In the genomic region with DNA sequence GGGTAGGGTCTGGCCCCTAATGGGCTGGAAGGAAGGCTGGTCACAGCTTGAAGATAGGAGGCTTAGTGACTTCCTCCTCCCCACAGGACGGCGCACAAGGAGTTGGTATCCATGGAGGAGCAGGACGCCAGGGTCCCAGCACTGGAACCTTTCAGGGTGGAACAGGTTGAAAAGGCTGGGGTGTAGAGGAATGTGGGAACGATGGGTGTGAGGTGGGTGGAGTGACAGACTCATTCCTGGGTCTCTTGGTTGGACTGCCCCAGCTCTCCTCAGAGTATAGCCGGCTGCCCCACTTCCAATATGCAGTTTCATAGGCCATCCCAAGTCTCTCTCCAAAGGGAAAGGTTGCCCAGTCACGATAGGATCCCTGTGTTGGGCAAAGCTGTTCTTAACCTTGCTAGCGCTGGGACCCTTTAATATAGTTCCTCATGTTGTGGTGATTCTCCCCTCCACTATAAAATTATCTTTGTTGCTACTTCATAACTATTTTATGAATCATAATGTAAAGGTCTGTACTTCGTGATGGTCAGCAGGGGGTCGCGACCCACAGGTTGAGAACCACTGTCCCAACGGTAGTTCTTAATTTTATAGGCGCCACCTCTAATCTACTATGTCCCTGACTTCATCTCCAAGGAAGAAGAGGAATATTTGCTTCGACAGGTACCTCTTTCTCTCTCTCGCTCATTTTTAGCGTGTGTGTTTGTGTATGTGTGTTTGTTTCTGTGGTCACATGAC, we compare ENCODE assay signal across 9 mouse cellular contexts. TPM values are rescaled to one million over a fixed set of nuclear protein-coding genes. Genes with fewer than 3 reads are reported as not detected.
DNase-seq lines count a peak whose midpoint lies in the region; ATAC-seq and TF ChIP-seq lines count a peak whose summit lies in the region.
"Had no signal": no experiment of that assay in that cellular context is flagged by ENCODE, and none has a peak within 500 bp of the region (broad histone marks: within the 10 kb centered on the region; RNA-seq: fewer than 3 reads in every experiment).

No protein-coding gene starts in this region.

- 68% methylated on average over 15 of the region's 15 CpGs for WGBS in neural tube, embryonic 11.5 days
- 58% methylated on average over 15 of the region's 15 CpGs for WGBS in limb, embryonic 15.5 days
- WGBS in stomach, postnatal 0 days, result 53% methylated on average over 15 of the region's 15 CpGs

- TF ChIP-seq CTCF in stomach, postnatal 0 days (IDR thresholded peaks at IDR 0.05; ENCODE audit: low read depth), result no peak

- H3K4me3 ChIP-seq in neural tube, embryonic 11.5 days (ENCODE audit: low read depth, low read length), result peak overlapping the region; percentile 70
- H3K4me3 ChIP-seq in limb, embryonic 15.5 days, result peak overlapping the region; percentile 68
- peak overlapping the region; percentile 69 for H3K4me3 ChIP-seq in stomach, postnatal 0 days (ENCODE audit: low read depth, low read length)

- DNase-seq in cerebellum, adult 11-12 months, result peak; percentile 40
- DNase-seq in cerebellum, postnatal 4 days (ENCODE audit: low spot score in 2 of 2), result no peak
- no peak for DNase-seq in neural tube, embryonic 11.5 days (ENCODE audit: low spot score)
- DNase-seq in neural tube, embryonic 10.5 days (ENCODE audit: extremely low spot score, low spot score), result no peak
- DNase-seq in stomach, postnatal 0 days (ENCODE audit: low spot score), result no peak
- DNase-seq in thymus, postnatal 14 days, result no peak
- DNase-seq in adrenal gland, postnatal 36 days, result no peak

- no peaks in the 10 kb centered on the region for H3K27me3 ChIP-seq in neural tube, embryonic 11.5 days (ENCODE audit: control insufficient read depth, insufficient read depth, low read length)
- no peaks in the 10 kb centered on the region for H3K27me3 ChIP-seq in limb, embryonic 15.5 days
- no peaks in the 10 kb centered on the region for H3K27me3 ChIP-seq in stomach, postnatal 0 days (ENCODE audit: control insufficient read depth, insufficient read depth, low read length)

- peaks cover 13% of the 10 kb centered on the region for H3K4me1 ChIP-seq in neural tube, embryonic 11.5 days (ENCODE audit: control insufficient read depth, insufficient read depth, low read length)
- H3K4me1 ChIP-seq in limb, embryonic 15.5 days, result peaks cover 26% of the 10 kb centered on the region
- H3K4me1 ChIP-seq in stomach, postnatal 0 days (replicated peaks; ENCODE audit: control insufficient read depth, insufficient read depth), result 0 out of 2 replicates have a peak, but pooled peaks cover 3% of the 10 kb centered on the region

- H3K36me3 ChIP-seq in neural tube, embryonic 11.5 days (ENCODE audit: control insufficient read depth, insufficient read depth, low read length), result peaks cover 6% of the 10 kb centered on the region
- H3K36me3 ChIP-seq in limb, embryonic 15.5 days, result peaks cover 35% of the 10 kb centered on the region
- peaks cover 3% of the 10 kb centered on the region; the same call in 1 of the 2 replicates for H3K36me3 ChIP-seq in stomach, postnatal 0 days (ENCODE audit: control insufficient read depth, insufficient read depth, low read length)

- no peak for ATAC-seq in neural tube, embryonic 11.5 days (ENCODE audit: insufficient read depth, low FRiP score, low TSS enrichment)
- no peak for ATAC-seq in limb, embryonic 15.5 days (ENCODE audit: insufficient number of reproducible peaks, low FRiP score, low TSS enrichment, low read depth)
- ATAC-seq in stomach, postnatal 0 days (ENCODE audit: low FRiP score, low TSS enrichment), result no peak

- TF ChIP-seq EP300 in stomach, postnatal 0 days (optimal IDR thresholded peaks at IDR 0.05), result no peak

- H3K9me3 ChIP-seq in neural tube, embryonic 11.5 days (ENCODE audit: control insufficient read depth, low read length), result no peaks in the 10 kb centered on the region
- no peaks in the 10 kb centered on the region for H3K9me3 ChIP-seq in limb, embryonic 15.5 days
- no peaks in the 10 kb centered on the region for H3K9me3 ChIP-seq in stomach, postnatal 0 days (ENCODE audit: control insufficient read depth, low read length)

- peak overlapping the region; percentile 65 for H3K9ac ChIP-seq in neural tube, embryonic 11.5 days (ENCODE audit: low read length)
- peak overlapping the region; percentile 61 for H3K9ac ChIP-seq in limb, embryonic 15.5 days
- H3K9ac ChIP-seq in stomach, postnatal 0 days (ENCODE audit: low read length), result peak overlapping the region; percentile 65

- H3K27ac ChIP-seq in neural tube, embryonic 11.5 days (ENCODE audit: low read depth, low read length), result no peak overlapping the region
- peak overlapping the region; percentile 80; the same call in 1 of the 2 replicates for H3K27ac ChIP-seq in limb, embryonic 15.5 days
- H3K27ac ChIP-seq in stomach, postnatal 0 days (replicated peaks), result no peak overlapping the region

- H3K4me2 ChIP-seq in neural tube, embryonic 11.5 days (ENCODE audit: low read depth), result peak overlapping the region; percentile 90
- peak overlapping the region; percentile 87 for H3K4me2 ChIP-seq in limb, embryonic 15.5 days
- peak overlapping the region; percentile 62 for H3K4me2 ChIP-seq in stomach, postnatal 0 days (replicated peaks; ENCODE audit: low read depth)

RNA-seq across cellular contexts. Expression of a gene that starts 1.0 kb away (rescaled TPM):
- polyA plus RNA-seq in neural tube, embryonic 11.5 days (2014; fragmentation: Nextera tagmentation; extraction: Ambion mirVana), result 87.4 and 94.0 TPM in 2 replicates
- polyA plus RNA-seq in limb, embryonic 15.5 days (2015; fragmentation: Nextera tagmentation; extraction: Ambion mirVana), result 80.8 and 82.0 TPM in 2 replicates
- polyA plus RNA-seq in stomach, postnatal 0 days (2015; fragmentation: Nextera tagmentation; extraction: Ambion mirVana), result 55.4 and 58.8 TPM in 2 replicates
- 10 to 100 TPM; 56.9 to 81.3 TPM for total RNA-seq in adrenal gland, postnatal 36 days (2021)

RNA-seq across cellular contexts. Expression of a gene that starts 5.0 kb away (rescaled TPM):
- polyA plus RNA-seq in neural tube, embryonic 11.5 days (2014; fragmentation: Nextera tagmentation; extraction: Ambion mirVana), result 16.6 and 18.1 TPM in 2 replicates
- 37.1 and 42.8 TPM in 2 replicates for polyA plus RNA-seq in limb, embryonic 15.5 days (2015; fragmentation: Nextera tagmentation; extraction: Ambion mirVana)
- polyA plus RNA-seq in stomach, postnatal 0 days (2015; fragmentation: Nextera tagmentation; extraction: Ambion mirVana), result 13.5 and 14.2 TPM in 2 replicates
- total RNA-seq in adrenal gland, postnatal 36 days (2021), result 10 to 100 TPM; 21.8 to 49.1 TPM
- total RNA-seq: megakaryocyte-erythroid progenitor cell, adult 5-6 weeks had no signal

RNA-seq across cellular contexts. Expression of a gene that starts 12.0 kb away (rescaled TPM):
- not detected in 2 replicates for polyA plus RNA-seq in neural tube, embryonic 11.5 days (2014; fragmentation: Nextera tagmentation; extraction: Ambion mirVana)
- polyA plus RNA-seq in limb, embryonic 15.5 days (2015; fragmentation: Nextera tagmentation; extraction: Ambion mirVana), result 3.4 TPM in 1 of 2 replicates, not detected in the other
- not detected in 2 replicates for polyA plus RNA-seq in stomach, postnatal 0 days (2015; fragmentation: Nextera tagmentation; extraction: Ambion mirVana)
- total RNA-seq in adrenal gland, postnatal 36 days (2021), result 1 to 10 TPM in 1 of 2 experiments, under 1 TPM in 1; 0.93 to 1.3 TPM
- total RNA-seq: megakaryocyte-erythroid progenitor cell, adult 5-6 weeks had no signal

RNA-seq across cellular contexts. Expression of a gene that starts 14.1 kb away (rescaled TPM):
- 23.1 and 26.5 TPM in 2 replicates for polyA plus RNA-seq in neural tube, embryonic 11.5 days (2014; fragmentation: Nextera tagmentation; extraction: Ambion mirVana)
- polyA plus RNA-seq in limb, embryonic 15.5 days (2015; fragmentation: Nextera tagmentation; extraction: Ambion mirVana), result 13.7 and 18.8 TPM in 2 replicates
- polyA plus RNA-seq in stomach, postnatal 0 days (2015; fragmentation: Nextera tagmentation; extraction: Ambion mirVana), result 19.1 and 20.2 TPM in 2 replicates
- 10 to 100 TPM; 13.2 to 16.0 TPM for total RNA-seq in adrenal gland, postnatal 36 days (2021)

RNA-seq across cellular contexts. Expression of a gene that starts 18.0 kb away (rescaled TPM):
- polyA plus RNA-seq in neural tube, embryonic 11.5 days (2014; fragmentation: Nextera tagmentation; extraction: Ambion mirVana), result 100 and 102 TPM in 2 replicates
- 33.2 and 35.2 TPM in 2 replicates for polyA plus RNA-seq in limb, embryonic 15.5 days (2015; fragmentation: Nextera tagmentation; extraction: Ambion mirVana)
- 9.6 and 10.2 TPM in 2 replicates for polyA plus RNA-seq in stomach, postnatal 0 days (2015; fragmentation: Nextera tagmentation; extraction: Ambion mirVana)
- total RNA-seq in adrenal gland, postnatal 36 days (2021), result 10 to 100 TPM; 16.6 to 18.3 TPM
- total RNA-seq: megakaryocyte-erythroid progenitor cell, adult 5-6 weeks had no signal
